Mouse (Mus musculus) A20 (cell line): ENCODE data around the gene Slc13a4.

Source experiments
- DNase-seq: peaks from one replicate; pipeline ENCODE4 v3.0.0-alpha.2; 2011; ENCODE audit warnings: low read depth, low spot score

Slc13a4 gene

GRCm38 (mm10) chr6:35303355-35303900 is 4.5 kb downstream of the Slc13a4 start:
- no peak for DNase-seq

- no peak for DNase-seq
Observed at GRCm38 (mm10) chr6:35302581-35302980, 5.3 kb downstream of the Slc13a4 start.

- DNase-seq = no peak
Observed at GRCm38 (mm10) chr6:35298323-35298722, 9.6 kb downstream of the Slc13a4 start.

- no peak for DNase-seq
Observed at GRCm38 (mm10) chr6:35297516-35298227, 10.3 kb downstream of the Slc13a4 start.

GRCm38 (mm10) chr6:35297001-35297400 is 10.9 kb downstream of the Slc13a4 start:
- no peak for DNase-seq

GRCm38 (mm10) chr6:35294964-35295363 is 13.0 kb downstream of the Slc13a4 start:
- DNase-seq = no peak

GRCm38 (mm10) chr6:35289676-35290075 is 18.3 kb downstream of the Slc13a4 start:
- DNase-seq = no peak

- no peak for DNase-seq
Observed at GRCm38 (mm10) chr6:35288920-35289319, 19.0 kb downstream of the Slc13a4 start.

GRCm38 (mm10) chr6:35288114-35288761 is 19.7 kb downstream of the Slc13a4 start:
- DNase-seq = peak; percentile 54

- no peak for DNase-seq
Observed at GRCm38 (mm10) chr6:35279306-35279705, 28.6 kb downstream of the Slc13a4 start.

- no peak for DNase-seq
Observed at GRCm38 (mm10) chr6:35277903-35278587, 29.9 kb downstream of the Slc13a4 start.

- DNase-seq = no peak
Observed at GRCm38 (mm10) chr6:35273391-35274082, 34.4 kb downstream of the Slc13a4 start.

GRCm38 (mm10) chr6:35271868-35272765 is 35.8 kb downstream of the Slc13a4 start:
- no peak for DNase-seq

- no peak for DNase-seq
Observed at GRCm38 (mm10) chr6:35271094-35271855, 36.7 kb downstream of the Slc13a4 start.

- no peak for DNase-seq
Observed at GRCm38 (mm10) chr6:35269643-35270042, 38.3 kb downstream of the Slc13a4 start.

- DNase-seq = no peak
Observed at GRCm38 (mm10) chr6:35268711-35269110, 39.2 kb downstream of the Slc13a4 start.

- DNase-seq = no peak
Observed at GRCm38 (mm10) chr6:35265580-35266278, 42.2 kb downstream of the Slc13a4 start.

GRCm38 (mm10) chr6:35260531-35260930 is 47.4 kb downstream of the Slc13a4 start:
- DNase-seq = no peak

GRCm38 (mm10) chr6:35259526-35259925 is 48.4 kb downstream of the Slc13a4 start:
- DNase-seq = no peak
